Mouse (Mus musculus) cerebellum, adult 2 months (tissue): ENCODE data around the gene Cul7. TPM values are rescaled to one million over a fixed set of nuclear protein-coding genes. Genes with fewer than 3 reads are reported as not detected.

Experiments used
- DNase-seq, 2 experiments: peaks; one replicate each; pipeline ENCODE4 v3.0.0; 2021
- H3K27ac ChIP-seq: fragments of 200-500 bp; 2 replicates; pipeline ENCODE4 v1.5.1; 2012; ENCODE audit warnings: low read length, control low read depth, inconsistent platforms; ENCODE audit not compliant: insufficient read depth
- H3K27me3 ChIP-seq: fragments of 200-500 bp; 2 replicates; pipeline ENCODE4 v1.6.1; 2012; ENCODE audit warnings: inconsistent platforms, mild to moderate bottlenecking, low read length, moderate library complexity; ENCODE audit not compliant: control insufficient read depth, insufficient read depth
- H3K4me1 ChIP-seq: fragments of 200-500 bp; 2 replicates; pipeline ENCODE4 v1.6.1; 2011; ENCODE audit warnings: low read length; ENCODE audit not compliant: control insufficient read depth, insufficient read depth
- H3K4me3 ChIP-seq: fragments of 200-500 bp; replicated peaks from 2 replicates; pipeline ENCODE3; 2011; ENCODE audit warnings: mild to moderate bottlenecking, low read depth, low read length, control low read depth; ENCODE audit not compliant: insufficient read depth
- CTCF ChIP-seq: fragments of 200-500 bp; IDR thresholded peaks from 2 replicates; pipeline ENCODE4 v1.5.1; 2011; ENCODE audit warnings: low read depth, mild to moderate bottlenecking, control low read depth, low read length, moderate library complexity, borderline replicate concordance; ENCODE audit not compliant: insufficient read depth
- POLR2A ChIP-seq: fragments of 200-500 bp; IDR thresholded peaks from 2 replicates; pipeline ENCODE4 v1.6.1; 2011; ENCODE audit warnings: low read length, control low read depth, borderline replicate concordance; ENCODE audit not compliant: insufficient read depth
- WGBS: fragments of 180-500 bp; shearing (Covaris S2); methylation state at CpG from one replicate; pipeline ENCODE4 v1.1.7; 2018; 5-methylcytosine and 5-hydroxymethylcytosine counted together
- polyA plus RNA-seq: library from polyadenylated mRNA; depleted of rRNA; stranded (reverse); fragments of >200 nt; gene quantifications from 2 replicates; pipeline ENCODE4 v1.2.3, GENCODE M21; 2012

Cul7 gene
- polyA plus RNA-seq, 1 experiment, result 43.3 TPM

GRCm38 (mm10) chr17:46644916-46645475 lies 5.1 kb upstream of the Cul7 start:
- peak; percentile 65 to 66 for DNase-seq
- Histone ChIP-seq H3K27ac (peak overlapping the region; percentile 40), H3K4me3 (peak overlapping the region; percentile 84), H3K27me3 (no peaks in the 10 kb centered on the region), H3K4me1 (peaks cover 14% of the 10 kb centered on the region)
- WGBS, result 5% methylated on average over 11 of the region's 11 CpGs
- TF ChIP-seq POLR2A (no peak), CTCF (no peak)

GRCm38 (mm10) chr17:46645561-46646321 lies 4.4 kb upstream of the Cul7 start, which contains the start of the genes Klc4 and Mrpl2:
Gene Klc4, minus strand, starts transcription at chr17:46646022.
Gene Mrpl2, plus strand, starts transcription at chr17:46646229.
- Histone ChIP-seq H3K27ac (peak within 1 kb of the TSS; percentile 93), H3K27me3 (no peaks in the 10 kb centered on the region), H3K4me1 (peaks cover 14% of the 10 kb centered on the region), H3K4me3 (peak within 1 kb of the TSS; percentile 96)
- no peak for TF ChIP-seq CTCF
- TF ChIP-seq POLR2A, result peak; percentile 96
- WGBS, result 0% methylated on average over 53 of the region's 53 CpGs
- DNase-seq, result peak; percentile 99 to 100

GRCm38 (mm10) chr17:46646322-46646662 lies 3.8 kb upstream of the Cul7 start:
- H3K4me1 ChIP-seq, result peaks cover 16% of the 10 kb centered on the region
- WGBS, result under 1% methylated on average over 19 of the region's 19 CpGs

GRCm38 (mm10) chr17:46647279-46647678 lies 2.9 kb upstream of the Cul7 start:
- no peaks in the 10 kb centered on the region for H3K27me3 ChIP-seq
- H3K4me1 ChIP-seq, result peaks cover 23% of the 10 kb centered on the region
- no peak overlapping the region for H3K4me3 ChIP-seq
- no peak for DNase-seq
- TF ChIP-seq POLR2A (no peak), CTCF (no peak)
- no peak overlapping the region for H3K27ac ChIP-seq
- WGBS, result 81% methylated on average over 7 of the region's 7 CpGs

More at GRCm38 (mm10) chr17:46646322-46646662, 3.8 kb upstream of the Cul7 start:
- Histone ChIP-seq H3K27ac (peak overlapping the region; percentile 93), H3K4me3 (peak overlapping the region; percentile 96), H3K27me3 (no peaks in the 10 kb centered on the region)
- DNase-seq, result no peak
- TF ChIP-seq POLR2A (no peak), CTCF (no peak)

- Histone ChIP-seq H3K27ac (no peak overlapping the region), H3K4me1 (peaks cover 21% of the 10 kb centered on the region), H3K4me3 (no peak overlapping the region), H3K27me3 (no peaks in the 10 kb centered on the region)
- DNase-seq, result no peak
- WGBS, result 86% methylated on average over 9 of the region's 9 CpGs
- TF ChIP-seq CTCF (no peak), POLR2A (no peak)
These were observed 1.7 kb upstream of the Cul7 start for GRCm38 (mm10) chr17:46648436-46648835.

- Histone ChIP-seq H3K4me1 (peaks cover 13% of the 10 kb centered on the region), H3K27ac (peak overlapping the region; percentile 85), H3K27me3 (no peaks in the 10 kb centered on the region), H3K4me3 (peak overlapping the region; percentile 54)
- WGBS, result 9% methylated on average over 15 of the region's 15 CpGs
- no peak for TF ChIP-seq CTCF
- no peak for TF ChIP-seq POLR2A
- DNase-seq, result peak in 1 of 2 experiments; percentile 46
These were observed 326 bp upstream of the Cul7 start for GRCm38 (mm10) chr17:46649811-46650210.

- peaks cover 13% of the 10 kb centered on the region for H3K4me1 ChIP-seq
- no peak overlapping the region for H3K27ac ChIP-seq
- TF ChIP-seq CTCF (no peak), POLR2A (no peak)
- no peak for DNase-seq
- H3K27me3 ChIP-seq, result no peaks in the 10 kb centered on the region
- WGBS, result 46% methylated on average over 17 of the region's 17 CpGs
- peak overlapping the region; percentile 54 for H3K4me3 ChIP-seq
These were observed 1.2 kb downstream of the Cul7 start for GRCm38 (mm10) chr17:46651292-46651691.
